Mouse (Mus musculus): ENCODE data around the gene Eln.

- TF ChIP-seq CTCF (IDR thresholded peaks at IDR 0.05; ENCODE audit: borderline replicate concordance, control insufficient read depth, extremely low read depth, insufficient read depth, low read length, poor library complexity) (no peak), POLR2A (IDR thresholded peaks at IDR 0.05; ENCODE audit: control insufficient read depth, extremely low read depth, insufficient read depth, low read length, poor library complexity) (no peak)
These were observed 37.8 kb downstream of the Eln start for GRCm38 (mm10) chr5:134709275-134709674.
